Mouse (Mus musculus) kidney, adult 8-10 months (tissue): ENCODE data around the gene Hic2.
"Not testable (repeated sequence)": the region's sequence is repeated elsewhere in the genome, so short reads cannot be mapped to it uniquely, and the experiment has no call there.

Experiments used
- DNase-seq, 2 experiments: peaks; one replicate each; pipeline ENCODE4 v3.0.0; 2022

Hic2 gene

DNA sequence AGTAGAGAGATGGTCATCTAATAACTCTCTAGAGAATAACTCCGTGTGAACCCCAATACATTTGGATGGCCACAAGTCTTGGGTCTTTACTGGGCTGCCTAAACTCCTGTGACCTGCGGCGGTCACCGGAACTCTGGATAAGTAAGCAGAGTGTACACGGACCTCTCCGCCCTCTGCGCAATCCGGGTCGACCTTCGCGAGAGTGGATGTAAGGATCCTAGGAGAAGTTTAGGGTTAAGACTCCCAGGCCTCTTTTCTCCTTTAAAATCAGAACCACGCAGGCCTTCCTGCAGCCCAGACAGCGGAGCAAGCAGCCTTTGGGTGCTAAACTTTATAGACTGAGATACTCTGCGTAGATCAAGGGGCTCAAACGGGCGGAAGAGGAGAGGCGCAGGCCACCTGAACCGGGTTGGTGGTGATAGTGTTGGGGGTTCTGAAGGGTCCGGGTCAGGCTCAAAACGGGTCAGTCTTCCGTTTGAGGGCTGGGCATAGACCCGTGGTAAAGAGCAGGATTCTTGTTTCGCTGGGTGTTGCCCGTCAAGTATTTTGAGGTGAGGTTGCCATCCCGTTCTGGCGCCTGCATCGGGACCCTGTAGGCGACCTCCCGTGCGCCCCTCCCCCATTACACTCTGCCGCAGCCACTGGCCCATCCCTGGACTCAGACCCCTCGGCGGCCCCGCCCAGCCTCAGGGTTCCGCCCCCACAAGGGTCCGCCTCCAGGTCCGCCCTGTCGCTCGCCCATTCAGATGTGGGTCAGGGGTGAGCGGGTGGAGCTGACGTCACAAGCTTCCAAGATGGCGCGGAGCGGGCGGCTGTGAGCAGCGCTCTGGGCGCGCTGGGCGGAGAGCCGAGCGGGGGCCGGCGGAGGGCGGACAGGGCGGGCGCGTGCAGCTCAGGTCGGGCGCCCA is at the start of gene Hic2:
Gene Hic2 (plus strand): TSS at position 779 of the 908 bp plus-strand sequence.
- DNase-seq: peak; percentile 96

DNA sequence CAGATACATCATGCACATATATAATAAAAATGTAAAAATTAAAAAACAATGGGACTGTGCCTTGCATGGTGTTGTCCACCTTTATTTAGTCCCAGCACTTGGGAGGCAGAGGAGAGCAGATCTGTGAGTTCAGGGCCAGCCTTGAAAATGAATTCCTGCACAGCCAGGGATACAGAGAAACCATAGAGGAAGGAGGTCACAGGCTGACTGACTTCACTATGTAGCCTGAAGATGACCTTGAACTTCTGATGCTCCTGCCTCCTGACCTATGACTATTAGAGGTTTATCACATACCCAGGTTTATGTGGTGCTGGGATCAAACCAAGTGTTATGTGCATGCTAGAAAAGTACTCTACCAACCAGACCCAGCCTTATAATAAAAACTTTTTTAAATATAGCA is 47.9 kb upstream of the Hic2 start:
- DNase-seq: no peak

DNA sequence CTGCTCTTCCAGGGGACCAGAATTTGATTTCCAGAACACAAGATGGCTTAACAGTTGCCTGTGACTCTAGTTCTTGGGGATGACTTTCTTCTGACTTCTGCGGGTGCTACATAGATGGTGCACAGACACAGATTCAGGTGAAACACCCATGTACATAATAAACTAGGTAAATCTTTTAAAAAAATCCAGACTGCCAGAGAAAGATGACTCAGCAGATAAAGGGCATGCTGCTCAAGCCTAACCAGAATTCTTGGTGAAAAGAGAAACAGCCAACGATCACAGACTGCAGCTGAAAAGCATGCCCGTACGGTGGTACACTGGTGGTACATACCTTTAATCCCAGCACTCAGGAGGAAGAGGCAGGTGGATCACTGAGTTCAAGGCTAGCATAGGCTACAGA is 39.5 kb upstream of the Hic2 start:
- no peak for DNase-seq

DNA sequence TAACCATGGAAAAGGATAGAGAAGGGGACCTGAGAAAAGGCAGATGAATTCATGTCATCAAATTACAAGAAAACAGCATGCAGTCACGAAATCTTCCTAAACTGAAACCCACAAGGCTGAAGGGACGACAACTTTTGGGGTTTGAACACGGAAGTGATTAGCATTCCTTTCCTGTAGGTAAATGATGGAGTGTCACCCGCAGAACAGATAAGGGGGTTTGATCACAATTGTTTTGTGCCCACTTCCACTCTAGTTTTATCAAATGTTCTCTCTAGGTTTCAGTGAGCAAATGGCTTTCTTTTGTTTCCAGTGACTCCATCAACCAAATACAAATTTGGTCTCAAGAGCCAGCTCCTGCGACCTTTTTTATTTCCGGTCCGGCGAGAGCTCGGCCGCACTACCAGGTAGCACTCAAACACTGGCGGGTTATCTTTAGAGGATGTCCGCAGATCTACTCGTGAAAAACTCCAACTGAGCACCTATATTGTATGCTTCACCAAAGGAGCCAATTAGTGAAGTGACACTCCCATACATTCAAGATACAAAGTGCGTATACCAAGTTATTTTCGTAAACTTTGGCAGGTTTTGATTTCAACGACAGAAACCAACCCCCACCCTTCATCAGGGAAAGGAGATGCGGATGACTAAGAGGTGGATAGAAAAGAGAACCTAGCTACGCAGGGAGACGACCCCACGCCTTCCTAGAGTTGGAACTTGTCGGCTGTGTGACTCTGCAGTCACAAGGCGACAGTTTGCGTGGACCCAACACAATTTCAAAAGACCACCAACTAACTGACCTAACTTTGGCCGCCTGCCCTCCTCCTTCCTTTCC is 33.0 kb upstream of the Hic2 start:
- DNase-seq: no peak

DNA sequence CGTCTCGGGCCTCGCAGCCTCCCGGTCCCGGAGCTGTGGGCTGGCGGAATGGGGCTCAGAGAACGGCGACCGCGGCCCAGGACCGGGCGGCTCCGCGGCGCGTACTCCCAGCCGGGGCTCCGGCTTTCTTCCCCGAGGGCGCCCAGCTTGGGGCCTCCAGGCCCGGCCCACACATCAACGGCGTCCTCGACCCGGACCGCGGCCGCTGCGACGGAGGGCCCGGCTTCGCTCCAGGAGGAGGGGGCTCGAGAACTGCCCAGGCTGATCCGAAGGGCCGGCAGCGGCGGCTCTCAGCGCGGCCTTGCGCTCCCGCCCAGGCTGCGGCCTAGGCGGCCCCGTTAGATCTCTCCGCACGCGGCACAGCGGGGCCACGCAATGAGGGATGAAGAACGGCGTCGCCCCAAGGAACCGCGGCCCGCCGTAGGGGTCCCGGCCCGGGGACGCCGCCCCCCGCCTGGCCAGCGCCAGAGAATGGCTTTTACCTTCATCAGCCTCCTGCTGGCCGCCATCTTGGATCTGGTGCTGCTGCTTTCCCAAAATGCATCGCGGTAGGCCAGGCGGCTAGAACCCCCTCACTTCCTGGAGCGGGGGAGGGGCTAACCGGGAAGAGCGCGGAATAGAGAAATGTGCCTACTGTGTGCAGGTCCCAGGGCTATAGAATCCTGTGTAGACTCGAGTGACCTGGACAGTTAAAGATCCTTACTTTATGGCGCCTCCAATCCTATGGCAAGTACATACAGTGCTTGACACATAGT is 32.2 kb upstream of the Hic2 start:
- peak; percentile 71 to 84 for DNase-seq

DNA sequence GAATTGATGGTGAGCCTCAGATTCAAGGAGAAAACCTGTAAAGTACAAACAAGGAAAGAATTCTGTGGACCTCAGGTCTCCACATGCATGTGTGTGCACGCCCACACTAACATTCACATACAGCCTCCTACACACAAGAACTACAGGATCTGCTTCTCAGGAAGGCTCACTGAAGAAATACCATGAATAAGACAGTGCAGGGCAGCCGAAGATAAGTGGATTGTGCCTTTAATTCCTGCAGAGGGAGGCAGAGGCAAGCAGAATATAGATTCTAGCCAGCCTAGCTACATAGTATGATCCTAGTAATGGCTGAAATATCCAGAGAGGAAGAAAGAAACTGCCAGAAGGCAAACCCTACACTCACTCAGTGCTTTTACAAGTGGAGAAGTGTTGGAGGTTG is 31.4 kb upstream of the Hic2 start:
- DNase-seq: no peak

DNA sequence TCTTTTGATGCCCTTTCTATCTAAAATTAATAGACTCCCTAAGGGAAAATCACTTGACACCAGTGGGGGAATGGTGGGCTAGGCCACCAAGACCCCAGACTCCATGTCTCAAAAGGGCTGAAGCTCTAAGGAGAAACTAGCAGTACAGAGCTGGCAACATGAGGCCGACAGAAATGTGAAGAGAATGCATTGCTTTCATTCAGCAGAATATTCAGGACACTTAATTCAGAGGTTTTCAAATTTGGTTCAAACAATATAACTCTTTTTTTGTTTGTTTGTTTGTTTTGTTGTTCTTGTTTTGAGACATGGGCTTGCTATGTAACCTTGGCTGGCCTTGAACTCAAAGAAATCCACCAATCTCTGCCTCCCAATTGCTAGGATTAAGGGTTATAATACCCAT is 30.8 kb upstream of the Hic2 start, which contains the start of gene Ube2l3:
Gene Ube2l3 (minus strand): TSS at position 101 of the 400 bp plus-strand sequence.
- no peak for DNase-seq

DNA sequence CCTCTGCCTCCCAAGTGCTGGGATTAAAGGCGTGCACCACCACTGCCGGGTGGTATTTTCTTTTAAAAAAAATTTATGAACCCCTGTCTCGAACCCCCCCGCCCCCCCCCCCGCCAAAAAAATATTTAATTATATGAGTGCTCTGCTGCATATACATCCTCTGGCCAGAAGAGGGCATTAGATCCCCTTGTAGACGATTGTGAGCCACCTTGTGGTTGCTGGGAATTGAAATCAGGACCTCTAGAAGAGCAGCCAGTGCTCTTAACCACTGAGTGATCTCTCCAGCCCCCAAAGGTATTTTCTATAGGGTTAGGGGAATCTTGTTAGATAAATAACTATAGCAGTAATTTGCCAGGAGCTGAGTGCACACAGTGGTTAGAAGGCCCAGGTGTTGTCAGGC is 28.4 kb upstream of the Hic2 start:
- peak in 1 of 2 experiments; percentile 41 for DNase-seq

DNA sequence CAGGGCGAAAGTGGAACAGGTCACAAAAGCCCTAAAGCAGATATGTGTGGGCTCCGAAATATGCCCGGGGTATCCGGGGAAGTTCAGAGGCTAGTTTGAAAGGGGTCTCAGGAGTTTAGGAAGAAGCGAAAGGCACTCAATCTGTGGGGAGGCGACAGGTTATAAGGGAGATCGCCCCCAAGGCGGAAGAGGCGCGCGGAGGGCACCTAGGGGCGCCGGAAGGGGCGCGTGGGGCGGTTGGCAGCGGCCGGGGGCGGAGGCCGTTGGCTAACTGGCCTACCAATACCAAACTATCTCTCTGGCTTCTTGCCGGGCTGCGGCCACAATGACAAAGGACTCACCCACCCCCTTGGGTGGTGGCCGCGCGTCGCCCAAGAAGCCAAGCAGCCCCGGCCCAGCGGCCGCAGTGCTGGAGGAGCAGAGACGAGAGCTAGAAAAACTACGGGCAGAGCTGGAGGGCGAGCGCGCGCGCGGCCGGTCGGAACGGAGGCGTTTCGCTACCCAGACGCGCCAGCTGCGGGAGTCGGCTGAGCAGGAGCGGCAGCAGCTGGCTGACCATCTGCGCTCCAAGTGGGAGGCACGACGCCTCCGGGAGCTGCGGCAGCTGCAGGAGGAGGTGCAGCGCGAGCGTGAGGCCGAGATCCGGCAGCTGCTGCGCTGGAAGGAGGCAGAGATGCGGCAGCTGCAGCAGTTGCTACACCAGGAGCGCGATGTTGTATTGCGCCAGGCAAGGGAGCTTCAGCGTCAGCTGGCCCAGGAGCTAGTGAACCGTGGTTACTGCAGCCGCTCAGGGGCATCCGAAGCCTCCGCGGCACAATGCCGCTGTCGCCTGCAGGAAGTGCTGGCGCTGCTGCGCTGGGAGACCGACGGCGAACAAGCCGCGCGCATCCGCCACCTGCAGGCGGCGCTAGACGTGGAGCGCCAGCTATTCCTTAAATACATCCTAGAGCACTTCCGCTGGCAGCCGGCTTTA is 24.7 kb upstream of the Hic2 start, which contains the start of gene Rimbp3:
Gene Rimbp3 (plus strand): TSS at position 215 of the 973 bp plus-strand sequence.
- DNase-seq: peak; percentile 67 to 81

DNA sequence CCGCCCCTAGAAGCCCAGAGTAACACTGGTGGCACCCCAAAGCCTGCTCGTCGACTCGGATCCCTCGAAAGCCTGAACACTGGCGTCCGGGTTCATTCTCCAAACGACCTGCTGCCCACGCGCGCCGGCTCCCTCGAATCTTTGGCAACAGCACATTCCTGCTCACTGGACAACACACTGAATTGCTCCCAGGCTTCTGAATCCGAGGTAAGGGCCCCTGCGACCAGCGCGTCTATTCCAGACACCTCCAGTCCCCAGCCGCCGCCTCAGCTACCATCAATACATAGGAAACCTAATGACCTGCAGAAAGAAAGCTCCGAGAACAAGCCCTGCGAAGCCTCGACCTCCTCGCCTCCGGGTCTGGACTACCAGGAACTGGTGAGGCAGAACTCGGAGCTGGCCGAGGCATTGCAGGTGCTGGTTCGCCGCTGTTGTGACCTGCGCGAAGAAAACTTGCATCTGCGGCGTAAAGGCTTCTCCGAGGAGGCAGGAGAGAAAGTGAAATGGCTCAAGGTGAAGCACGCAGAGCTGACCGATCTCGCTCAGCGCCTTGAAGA is 23.9 kb upstream of the Hic2 start:
- peak in 1 of 2 experiments; percentile 23 for DNase-seq

DNA sequence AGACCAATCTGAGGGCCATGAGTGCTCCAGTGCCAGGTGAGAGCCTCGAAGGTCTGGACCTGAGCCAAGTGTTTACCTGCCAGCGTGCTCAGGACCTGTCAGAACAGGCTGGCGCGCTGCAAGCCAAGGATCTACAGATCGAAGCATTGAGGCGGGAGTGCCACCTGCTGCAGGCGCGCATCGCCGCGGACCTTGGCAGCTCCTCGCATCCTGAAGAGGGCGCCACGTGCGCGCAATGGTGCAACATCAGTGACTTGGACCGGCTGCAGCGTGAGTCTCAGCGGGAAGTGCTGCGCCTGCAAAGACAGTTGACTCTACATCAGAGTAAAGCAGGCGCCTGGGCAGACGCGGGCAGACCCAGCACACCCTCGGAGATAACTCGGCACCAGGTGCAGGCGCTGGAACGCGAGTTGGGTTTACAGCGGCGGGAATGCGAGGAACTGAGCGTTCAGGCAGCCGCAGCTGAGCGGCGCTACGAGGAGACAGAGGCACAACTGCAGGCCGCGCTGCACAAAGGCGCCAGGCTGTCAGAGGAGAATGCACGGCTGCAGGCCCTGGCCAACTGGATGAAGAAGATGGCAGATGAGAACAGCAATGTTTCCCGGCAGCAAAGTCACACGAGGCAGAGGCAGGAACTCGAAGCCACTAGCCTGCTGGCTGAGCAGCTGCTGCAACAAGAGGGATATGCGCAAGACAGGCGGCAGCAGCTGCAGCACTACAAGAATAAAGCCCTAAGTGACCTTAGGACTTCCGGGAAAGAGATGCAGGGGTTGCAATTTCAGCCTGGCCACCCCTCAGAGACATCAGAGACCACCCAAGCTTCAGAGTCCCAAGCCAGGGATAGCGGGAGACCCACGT is 23.2 kb upstream of the Hic2 start:
- peak; percentile 86 to 92 for DNase-seq

DNA sequence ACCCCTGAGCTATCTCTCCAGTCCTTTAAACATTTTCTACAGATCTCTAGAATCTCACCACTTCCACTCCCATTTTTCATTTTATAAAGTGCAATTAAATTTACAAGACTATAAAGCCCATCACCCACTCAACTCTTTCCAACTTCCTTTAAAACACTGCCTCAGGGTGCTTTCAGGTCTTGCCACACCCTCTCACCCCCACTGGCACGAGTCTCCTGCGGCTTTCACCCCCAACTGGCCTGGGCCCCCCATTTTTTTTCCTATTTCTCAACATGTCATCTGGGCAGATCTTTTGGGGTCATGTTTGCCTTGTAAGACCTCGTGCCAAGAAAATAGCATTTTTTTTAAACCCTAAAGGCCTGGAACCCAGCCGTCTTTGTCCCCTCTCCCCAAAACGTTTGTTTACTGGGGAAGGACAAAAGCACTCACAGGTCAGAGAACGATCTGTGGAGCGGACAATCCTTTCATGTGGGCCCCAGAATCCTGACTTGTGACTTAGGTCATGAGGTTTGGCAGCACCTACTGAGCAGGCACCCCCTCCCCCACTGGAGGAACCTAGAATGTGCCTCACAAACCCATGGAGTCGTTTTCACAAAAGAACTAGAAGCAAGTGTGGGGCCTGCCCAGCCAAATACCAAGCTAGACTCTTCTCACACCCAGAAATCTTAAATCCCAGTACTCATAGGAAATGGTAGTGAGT is 16.3 kb upstream of the Hic2 start:
- no peak for DNase-seq

DNA sequence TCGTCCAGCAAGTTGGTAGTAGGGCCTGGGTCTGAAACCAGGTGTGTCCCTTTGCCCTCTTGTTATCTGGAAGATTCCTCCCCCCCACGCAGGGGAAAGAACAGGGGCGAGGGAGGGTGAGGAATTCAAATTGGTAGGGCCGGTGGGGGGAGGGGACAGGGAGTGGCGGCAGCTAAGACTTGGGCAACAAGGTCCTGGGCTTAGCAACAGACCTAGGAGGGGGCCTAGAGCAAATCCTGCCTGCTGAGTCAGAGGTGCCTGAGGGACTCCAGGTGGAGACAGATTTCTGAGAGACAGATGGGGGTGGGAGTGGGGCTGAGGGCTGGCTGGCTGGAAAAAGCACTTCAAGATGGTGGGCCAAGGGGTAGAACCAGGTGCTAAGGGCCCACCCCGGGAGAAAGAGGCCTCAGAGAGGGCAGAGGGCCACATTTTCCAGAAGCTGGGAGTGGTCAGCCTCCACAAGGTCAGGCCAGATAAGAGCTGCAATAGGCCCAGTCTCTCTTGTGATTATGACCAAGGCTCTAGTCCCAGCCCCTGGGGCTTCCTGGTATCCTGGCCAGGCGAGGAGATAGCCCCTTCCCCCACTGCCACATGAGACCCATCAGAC is 13.1 kb upstream of the Hic2 start:
- DNase-seq: no peak

DNA sequence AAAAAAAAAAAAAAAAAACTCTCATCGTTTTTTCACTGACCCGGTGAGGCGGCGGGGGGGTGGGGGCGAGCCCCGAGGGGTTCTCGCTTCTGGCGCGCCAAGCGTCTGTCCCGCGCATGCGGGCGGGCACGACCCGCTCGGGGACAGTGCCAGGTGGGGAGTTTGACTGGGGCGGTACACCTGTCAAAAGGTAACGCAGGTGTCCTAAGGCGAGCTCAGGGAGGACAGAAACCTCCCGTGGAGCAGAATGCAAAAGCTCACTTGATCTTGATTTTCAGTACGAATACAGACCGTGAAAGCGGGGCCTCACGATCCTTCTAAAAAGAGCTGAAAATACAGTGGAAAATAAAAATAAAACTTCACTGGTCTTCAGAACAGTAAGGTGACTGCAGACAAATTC is 11.2 kb upstream of the Hic2 start:
- DNase-seq: peak; percentile 85 to 90

DNA sequence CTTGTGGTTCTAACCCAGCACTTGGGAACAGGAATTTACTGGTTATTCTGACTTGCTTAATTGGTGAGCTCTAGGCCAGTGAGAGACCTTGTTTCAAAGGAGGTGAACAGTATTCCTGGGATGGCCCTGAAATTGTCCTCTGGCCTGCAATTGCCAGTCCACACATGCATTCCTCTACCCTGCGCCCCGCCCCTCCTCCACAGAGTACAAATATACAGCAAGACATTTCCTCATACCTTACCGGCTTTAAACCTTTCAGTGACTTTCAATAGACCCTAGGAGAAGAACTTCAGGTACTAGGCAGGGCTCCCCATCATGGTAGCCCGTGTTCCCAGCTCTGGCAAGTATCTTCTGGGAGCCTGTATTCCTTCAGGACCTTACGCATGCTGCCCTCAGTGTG is 7.8 kb upstream of the Hic2 start:
- no peak for DNase-seq

DNA sequence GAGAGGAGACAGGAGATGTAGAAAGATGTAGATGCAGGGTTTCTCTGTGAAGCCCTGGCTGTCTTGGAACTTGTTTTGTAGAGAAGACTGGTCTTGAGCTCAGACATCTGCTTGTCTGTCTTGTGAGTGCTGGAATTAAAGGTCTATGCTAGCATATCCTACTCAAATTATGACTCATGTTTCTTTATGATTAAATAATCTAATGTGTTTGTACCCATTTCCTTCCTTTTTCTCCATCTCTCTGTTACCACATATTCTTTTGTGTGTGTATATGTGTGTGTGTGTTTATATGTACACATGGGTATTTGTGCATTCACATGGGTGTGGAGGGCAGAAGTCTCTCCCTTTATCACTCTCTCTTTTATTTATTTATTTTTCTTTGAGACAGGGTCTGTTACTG is 6.9 kb upstream of the Hic2 start:
- DNase-seq: no peak

DNA sequence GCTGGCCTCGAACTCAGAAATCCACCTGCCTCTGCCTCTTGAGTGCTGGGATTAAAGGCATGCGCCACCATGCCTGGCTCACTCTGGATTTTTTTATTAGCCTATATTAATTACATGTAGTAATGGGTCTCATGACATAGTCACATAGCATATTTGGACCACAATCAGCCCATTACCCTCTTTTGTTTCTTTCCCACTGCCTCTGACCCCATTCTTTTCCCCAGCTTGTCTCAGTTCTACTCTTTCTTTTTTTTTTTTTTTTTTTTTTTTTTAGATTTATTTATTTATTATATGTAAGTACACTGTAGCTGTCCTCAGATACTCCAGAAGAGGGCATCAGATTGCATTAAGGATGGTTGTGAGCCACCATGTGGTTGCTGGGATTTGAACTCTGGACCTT is 1.8 kb upstream of the Hic2 start:
- DNase-seq: not testable (repeated sequence)

DNA sequence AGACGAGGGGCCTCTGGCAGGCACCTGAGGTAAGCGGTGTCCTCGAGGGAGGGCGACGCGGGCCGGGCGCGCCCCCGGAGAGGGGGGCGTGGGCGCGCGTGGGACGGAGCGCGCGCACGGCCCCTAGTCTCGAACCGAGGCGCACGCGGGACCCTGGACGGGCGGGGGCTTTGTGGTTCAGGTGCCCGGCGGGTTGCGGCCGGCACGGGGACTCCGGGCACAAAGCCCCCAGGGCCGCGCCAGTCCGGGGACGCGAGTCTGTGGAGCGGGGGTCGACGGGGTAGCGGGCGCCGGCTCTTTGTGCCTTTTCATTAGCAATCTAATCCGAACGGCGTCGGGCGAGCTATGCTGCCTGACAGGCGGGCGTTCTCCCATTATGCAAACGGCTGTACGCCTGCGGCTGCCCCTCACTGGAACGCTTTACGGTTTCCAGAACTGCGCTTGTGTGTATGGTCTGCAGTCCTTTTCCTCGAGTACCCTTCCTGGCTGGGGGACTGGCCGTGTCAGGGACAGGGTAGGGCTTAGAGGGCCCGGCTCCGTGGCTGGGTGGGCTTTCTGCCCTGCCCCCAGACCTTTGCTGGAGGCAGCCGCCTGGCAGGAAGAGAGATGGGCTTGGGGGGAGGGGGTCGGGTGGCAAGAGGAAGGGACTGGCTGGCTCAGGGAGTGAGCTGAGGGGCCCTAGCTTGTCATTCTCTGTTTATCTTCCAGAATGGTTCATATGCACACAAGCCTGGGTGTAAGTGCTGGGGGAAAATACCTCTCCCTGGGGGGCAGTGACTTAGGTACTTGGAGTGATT is 528 bp downstream of the Hic2 start:
- peak in 1 of 2 experiments; percentile 17 for DNase-seq
